Mouse (Mus musculus): ENCODE measurements around the gene Kcnma1. TPM values are rescaled to one million over a fixed set of nuclear protein-coding genes. Genes with fewer than 3 reads are reported as not detected.

The Kcnma1 gene
- 18.6 and 20.9 TPM in 2 replicates for polyA plus RNA-seq (2015; fragmentation: Nextera tagmentation; extraction: Ambion mirVana)

DNA sequence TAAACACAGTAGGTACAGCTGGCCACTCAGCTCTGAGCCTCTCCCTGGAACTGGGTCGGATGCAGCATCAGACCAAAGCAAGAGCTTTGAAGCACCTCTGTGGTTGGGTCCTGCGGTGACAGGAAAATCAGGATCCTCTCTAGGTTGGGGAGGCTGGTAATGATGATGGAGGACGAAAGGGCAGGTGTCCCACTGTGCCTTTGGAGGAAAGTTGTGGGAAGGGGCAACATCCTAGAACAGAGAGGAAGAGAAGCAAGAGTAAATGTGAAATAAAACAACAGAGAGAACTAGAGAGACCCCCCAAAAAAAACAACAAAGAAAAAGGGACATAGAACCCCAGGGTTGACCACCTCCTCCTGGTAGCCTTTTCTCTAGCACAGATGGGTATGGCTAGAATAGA, at the start of gene Kcnma1:
TSS of gene Kcnma1 (minus strand) at position 101 of the 400 bp plus-strand sequence.

Other genes starting within 250 kb of the Kcnma1 start
- gene Dlg5, start 231.4 kb upstream of the Kcnma1 start, polyA plus RNA-seq (2015; fragmentation: Nextera tagmentation; extraction: Ambion mirVana) = 4.7 and 6.2 TPM in 2 replicates

Measured in urinary bladder, postnatal 0 days (tissue).